Mouse (Mus musculus): ENCODE measurements around the gene Tmem50a. TPM values are rescaled to one million over a fixed set of nuclear protein-coding genes. Genes with fewer than 3 reads are reported as not detected.
A peak's percentile ranks its signal among the peaks of the same experiment; 100 is the strongest.

Tmem50a gene
- 100 to 1,000 TPM; 529 to 546 TPM for polyA plus RNA-seq (2017; shearing (Covaris generic))

- ATAC-seq: peak; percentile 74
Measured at GRCm38 (mm10) chr4:134914864-134915209, at the start of gene Tmem50a. TSS of gene Tmem50a (minus strand) at chr4:134915024.

- ATAC-seq: peak; percentile 32
Measured at GRCm38 (mm10) chr4:134963021-134963776, 48.4 kb upstream of the Tmem50a start.

GRCm38 (mm10) chr4:134956328-134956727, 41.5 kb upstream of the Tmem50a start:
- no peak for ATAC-seq

- ATAC-seq: no peak
Measured at GRCm38 (mm10) chr4:134955845-134956244, 41.0 kb upstream of the Tmem50a start.

- no peak for ATAC-seq
Measured at GRCm38 (mm10) chr4:134955196-134955595, 40.4 kb upstream of the Tmem50a start.

GRCm38 (mm10) chr4:134954461-134954860, 39.6 kb upstream of the Tmem50a start:
- no peak for ATAC-seq

DNA sequence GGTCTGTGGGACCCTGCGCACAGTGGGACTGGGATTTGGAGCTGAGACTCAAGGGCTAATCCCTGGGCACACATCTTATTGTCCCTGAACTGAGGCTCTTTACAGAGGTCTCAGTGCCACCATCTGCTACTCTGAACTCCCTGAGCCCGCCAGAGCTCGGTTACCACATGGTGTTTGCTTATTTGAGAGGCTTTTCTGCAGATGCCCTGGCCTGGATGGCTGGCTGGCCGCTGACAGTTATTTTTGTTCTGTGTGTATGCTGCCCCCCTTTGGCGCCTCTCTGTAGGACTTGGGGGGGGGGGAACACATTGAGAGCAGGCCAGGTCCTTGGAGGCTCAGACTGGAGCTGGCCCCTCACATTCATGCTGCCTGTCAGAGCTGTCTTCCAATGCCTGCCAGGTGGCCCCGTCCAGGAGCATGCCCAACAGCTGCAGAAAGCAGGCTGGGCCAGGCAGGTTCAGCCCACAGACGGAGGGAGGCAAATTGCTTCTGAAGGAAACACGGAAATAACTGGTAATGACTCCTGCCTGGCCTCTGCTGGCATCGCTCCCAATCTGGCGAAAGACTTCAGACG, 35.8 kb upstream of the Tmem50a start:
- no peak for ATAC-seq

DNA sequence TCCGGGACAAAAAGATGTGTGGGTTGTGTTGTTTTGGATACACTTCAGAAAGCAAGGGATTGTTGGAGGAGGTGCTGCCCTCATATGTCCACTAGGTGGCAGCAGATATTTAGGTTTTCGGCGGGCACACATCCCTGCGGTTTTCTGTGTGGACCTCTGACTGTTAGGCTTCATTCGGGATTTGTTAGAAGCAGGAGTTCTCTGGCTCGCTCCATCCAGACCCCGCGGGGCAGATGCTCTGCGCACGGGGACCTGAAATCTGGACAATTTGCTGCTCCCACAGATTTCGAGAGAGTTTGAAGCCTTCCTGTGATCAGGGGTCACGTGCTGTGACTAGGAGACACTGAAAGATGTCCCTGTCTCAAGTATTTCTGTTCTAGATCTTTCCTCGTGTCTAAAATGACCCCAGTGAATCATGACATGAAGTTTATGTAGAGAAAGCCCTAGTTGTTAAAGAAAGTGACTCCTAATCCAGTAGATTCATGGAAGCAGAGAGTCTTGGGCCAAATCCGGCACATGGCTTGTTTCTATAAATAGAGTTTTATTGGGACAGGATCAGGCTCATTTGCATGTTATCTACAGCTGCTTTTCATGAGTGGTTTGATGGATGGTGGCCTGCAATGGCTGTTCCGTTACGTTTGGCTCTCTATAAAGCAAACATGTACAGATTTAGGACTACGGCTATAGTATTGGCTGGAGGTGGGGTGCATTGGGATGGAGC, 31.4 kb upstream of the Tmem50a start:
- no peak for ATAC-seq

- no peak for ATAC-seq
Measured at GRCm38 (mm10) chr4:134943758-134944538, 29.1 kb upstream of the Tmem50a start.

DNA sequence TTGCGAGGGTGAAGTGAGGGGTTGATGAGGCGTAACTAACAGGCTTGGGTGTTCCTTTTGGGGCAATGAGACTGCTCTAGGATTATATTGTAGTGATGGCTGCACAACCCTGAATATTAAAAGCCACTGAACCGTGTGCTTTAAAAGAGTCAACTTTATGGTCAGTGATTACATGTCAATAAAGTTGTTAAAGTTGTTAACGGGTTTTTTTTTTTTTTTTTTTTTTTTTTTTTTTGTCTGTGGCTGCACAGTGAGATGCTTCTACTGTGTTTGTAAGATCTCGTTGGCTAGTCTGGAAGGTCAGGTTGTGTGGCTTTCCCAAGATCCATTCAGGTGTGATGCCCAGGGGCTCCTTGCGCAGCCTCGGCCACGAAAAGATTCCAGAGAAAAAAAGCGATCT, 25.1 kb upstream of the Tmem50a start:
- no peak for ATAC-seq

- ATAC-seq: no peak
Measured at GRCm38 (mm10) chr4:134937240-134938176, 22.7 kb upstream of the Tmem50a start.

DNA sequence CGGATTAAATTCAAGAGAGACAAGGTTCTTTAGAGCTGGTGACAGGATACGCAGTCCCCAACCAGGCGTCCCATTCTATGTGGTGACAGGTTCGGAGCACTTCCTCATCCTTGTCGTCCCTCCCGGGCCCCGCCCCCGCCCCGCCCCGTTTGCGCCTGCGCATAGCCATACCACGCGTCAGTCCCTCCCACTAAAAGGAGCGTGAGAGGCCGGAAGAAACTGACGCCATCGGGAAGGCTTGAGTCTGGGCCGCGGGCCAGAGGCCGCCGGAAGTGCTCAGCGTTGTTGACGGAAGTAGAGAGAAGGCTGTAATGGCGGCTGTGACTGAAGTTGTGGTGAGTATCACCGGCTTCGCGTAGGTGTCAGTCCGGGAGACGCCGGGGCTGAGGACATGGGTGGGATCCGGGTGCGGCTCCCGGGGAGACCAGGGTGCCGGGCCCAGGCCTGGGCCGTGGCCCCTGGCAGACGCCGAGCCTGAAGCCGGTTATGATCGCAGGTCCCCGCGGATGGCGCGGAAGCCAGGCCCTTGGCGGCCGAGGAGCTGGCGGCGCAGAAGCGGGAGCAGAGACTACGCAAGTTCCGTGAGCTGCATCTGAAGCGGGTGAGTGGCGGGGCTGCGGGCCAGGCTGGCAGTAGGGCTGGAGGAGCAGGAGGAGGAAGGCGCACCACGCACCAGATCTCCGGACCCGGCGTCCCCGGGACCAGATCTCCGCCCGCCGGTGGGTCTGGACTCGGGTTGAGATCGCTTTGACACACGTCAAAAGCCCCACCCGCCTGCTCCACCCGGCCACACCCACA, 16.1 kb upstream of the Tmem50a start, which contains the start of gene Syf2:
Gene Syf2 (plus strand): TSS at position 215 of the 798 bp plus-strand sequence.
- peak; percentile 85 for ATAC-seq

- no peak for ATAC-seq
Measured at GRCm38 (mm10) chr4:134930190-134930589, 15.4 kb upstream of the Tmem50a start.

DNA sequence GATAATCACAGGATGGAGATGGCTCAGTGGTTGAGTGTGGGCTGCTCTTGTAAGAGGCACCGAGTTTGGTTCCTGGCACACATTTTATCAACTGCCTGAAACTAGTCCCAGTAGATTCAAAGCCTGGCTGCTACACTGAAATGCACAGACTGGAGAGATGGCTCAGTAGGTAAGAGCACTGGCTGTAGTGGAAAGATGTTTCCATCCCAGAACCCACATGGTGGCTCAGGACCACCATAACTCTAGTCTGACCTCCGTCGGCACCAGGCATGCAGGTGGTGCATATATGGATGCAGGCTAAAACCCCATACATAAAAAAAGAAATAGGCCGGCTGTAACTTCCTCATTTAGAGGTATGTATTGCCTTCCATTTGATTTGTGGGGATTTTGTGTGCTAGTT, 14.7 kb upstream of the Tmem50a start:
- no peak for ATAC-seq

GRCm38 (mm10) chr4:134928464-134928836, 13.6 kb upstream of the Tmem50a start:
- no peak for ATAC-seq

GRCm38 (mm10) chr4:134927815-134928463, 13.1 kb upstream of the Tmem50a start:
- ATAC-seq: no peak

- ATAC-seq: no peak
Measured at GRCm38 (mm10) chr4:134925206-134925605, 10.4 kb upstream of the Tmem50a start.

DNA sequence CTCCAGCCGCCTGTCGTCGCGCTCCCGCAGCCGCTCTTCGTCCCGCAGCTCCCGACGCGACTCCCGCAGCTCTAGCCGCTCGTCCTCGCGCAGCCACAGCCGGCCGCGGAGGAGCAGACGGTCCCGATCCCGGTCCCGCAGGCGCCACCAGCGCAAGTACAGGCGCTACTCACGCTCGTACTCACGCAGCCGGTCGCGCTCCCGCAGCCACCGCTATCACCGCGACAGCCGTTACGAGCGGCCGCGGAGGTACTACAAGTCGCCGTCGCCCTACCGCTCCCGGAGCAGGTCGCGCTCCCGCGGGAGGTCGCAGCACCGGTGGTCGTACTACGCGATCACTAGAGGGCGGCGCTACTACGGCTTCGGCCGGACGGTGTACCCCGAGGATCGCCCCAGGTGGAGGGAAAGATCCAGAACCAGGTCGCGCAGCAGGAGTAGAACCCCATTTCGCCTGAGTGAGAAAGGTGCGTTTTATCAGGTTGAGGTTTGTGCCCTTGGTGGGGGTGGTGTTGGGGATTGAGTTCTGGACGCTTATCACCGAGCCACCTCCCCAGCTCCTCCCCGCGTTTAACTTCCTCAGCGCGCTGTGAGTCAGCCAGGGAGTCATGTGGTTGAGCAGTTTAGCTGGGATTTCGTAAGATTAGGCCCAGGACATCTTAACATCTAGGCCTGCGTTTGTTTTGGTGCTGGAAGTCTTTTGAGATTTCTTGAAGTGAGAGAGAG, 9.4 kb upstream of the Tmem50a start:
- ATAC-seq: peak; percentile 35

- peak; percentile 68 for ATAC-seq
Measured at GRCm38 (mm10) chr4:134923258-134924018, 8.6 kb upstream of the Tmem50a start, which contains the start of gene Rsrp1. TSS of gene Rsrp1 (plus strand) at chr4:134923592.

Measured in CD4-positive, CD25-positive, alpha-beta regulatory T cell, adult 4 months (primary cell).